Mouse (Mus musculus): ENCODE results near the gene Ccdc57. TPM values are rescaled to one million over a fixed set of nuclear protein-coding genes. Genes with fewer than 3 reads are reported as not detected.

Gene Ccdc57
- polyA plus RNA-seq, 1 experiment from 2014 or later = 1.3 TPM

DNA sequence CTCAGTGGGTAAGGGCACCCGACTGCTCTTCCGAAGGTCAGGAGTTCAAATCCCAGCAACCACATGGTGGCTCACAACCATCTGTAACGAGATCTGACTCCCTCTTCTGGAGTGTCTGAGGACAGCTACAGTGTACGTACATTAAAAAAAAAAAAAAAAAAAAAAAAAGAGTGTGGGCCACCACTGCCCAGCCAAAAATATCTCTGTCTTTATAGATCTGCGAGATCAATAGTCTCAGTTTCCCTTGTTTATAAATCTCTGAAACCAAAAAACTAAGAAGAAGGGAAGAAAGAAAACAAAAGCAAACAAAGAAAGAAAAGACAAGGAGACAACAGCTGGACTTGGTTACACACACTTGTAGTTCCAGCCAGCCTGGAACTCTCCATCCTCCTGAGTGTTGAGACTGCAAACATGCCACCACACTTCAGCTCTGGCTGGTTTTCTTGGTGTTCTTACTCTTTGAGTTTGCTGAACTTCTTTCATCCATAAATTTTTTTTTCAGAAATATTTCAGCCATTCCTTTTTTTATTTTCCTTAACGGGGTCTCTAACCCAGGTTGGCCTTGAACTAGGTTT lies 133.3 kb downstream of the Ccdc57 start:
- no peak overlapping the region for H3K4me3 ChIP-seq (ENCODE audit: low read depth, low read length)
- ATAC-seq = no peak
- peaks cover 5% of the 10 kb centered on the region; the same call in 1 of the 2 replicates for H3K4me1 ChIP-seq (replicated peaks; ENCODE audit: control insufficient read depth, insufficient read depth, low read length)
- no peaks in the 10 kb centered on the region for H3K9me3 ChIP-seq (ENCODE audit: control insufficient read depth)
- WGBS = 59% methylated on average over 6 of the region's 6 CpGs
- H3K36me3 ChIP-seq (ENCODE audit: control insufficient read depth, insufficient read depth) = no peaks in the 10 kb centered on the region; the same call in 1 of the 2 replicates
- H3K4me2 ChIP-seq (replicated peaks; ENCODE audit: low read depth) = 0 out of 2 replicates have a peak overlapping the region, but pooled peaks have one; percentile 18
- no peaks in the 10 kb centered on the region for H3K27me3 ChIP-seq (replicated peaks; ENCODE audit: control insufficient read depth, insufficient read depth, low read length)
- TF ChIP-seq CTCF (IDR thresholded peaks at IDR 0.05; ENCODE audit: low read depth) = no peak
- no peak overlapping the region for H3K27ac ChIP-seq (ENCODE audit: low read depth, low read length)
- H3K9ac ChIP-seq (ENCODE audit: low read depth, low read length) = no peak overlapping the region

DNA sequence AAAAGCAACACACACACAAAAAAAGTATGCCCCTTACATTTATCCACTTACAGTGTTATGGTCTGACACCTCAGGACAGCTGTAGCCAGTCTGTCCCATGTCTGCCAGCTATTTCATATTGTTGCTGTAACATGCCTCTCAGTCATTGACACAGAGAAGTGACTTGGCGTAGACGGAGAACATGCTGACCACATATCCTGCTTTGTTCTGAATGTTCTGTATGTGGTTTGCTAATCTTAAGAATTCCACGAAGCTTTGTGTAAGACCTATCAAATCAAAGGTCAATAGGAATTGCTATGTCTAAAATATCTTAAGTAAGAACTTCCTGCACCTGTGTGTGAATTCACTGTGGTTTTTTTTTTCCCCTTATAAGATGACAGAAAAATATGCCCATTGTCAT lies 134.4 kb downstream of the Ccdc57 start:
- Histone ChIP-seq H3K4me2 (replicated peaks; ENCODE audit: low read depth) (no peak overlapping the region), H3K9me3 (ENCODE audit: control insufficient read depth) (no peaks in the 10 kb centered on the region), H3K4me3 (ENCODE audit: low read depth, low read length) (no peak overlapping the region), H3K27ac (ENCODE audit: low read depth, low read length) (no peak overlapping the region), H3K36me3 (ENCODE audit: control insufficient read depth, insufficient read depth) (peaks cover 3% of the 10 kb centered on the region; the same call in 1 of the 2 replicates), H3K4me1 (replicated peaks; ENCODE audit: control insufficient read depth, insufficient read depth, low read length) (peaks cover 5% of the 10 kb centered on the region; the same call in 1 of the 2 replicates), H3K9ac (ENCODE audit: low read depth, low read length) (no peak overlapping the region), H3K27me3 (replicated peaks; ENCODE audit: control insufficient read depth, insufficient read depth, low read length) (no peaks in the 10 kb centered on the region)
- no peak for ATAC-seq
- TF ChIP-seq CTCF (IDR thresholded peaks at IDR 0.05; ENCODE audit: low read depth) = no peak
- WGBS = 43% methylated on average over 3 of the region's 3 CpGs

DNA sequence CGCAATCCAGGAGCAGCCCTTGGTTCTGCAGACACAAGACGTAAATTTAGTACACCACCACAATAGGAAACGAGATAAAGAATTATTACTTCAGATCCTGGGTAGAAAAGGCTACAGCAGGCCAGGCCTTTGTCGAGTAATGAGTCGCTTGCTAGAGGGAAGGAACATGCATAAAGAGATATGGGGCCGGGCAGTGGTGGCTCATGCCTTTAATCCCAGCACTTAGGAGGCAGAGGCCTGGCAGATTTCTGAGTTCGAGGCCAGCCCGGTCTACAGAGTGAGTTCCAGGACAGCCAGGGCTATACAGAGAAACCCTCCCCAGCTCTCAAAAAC lies 136.1 kb downstream of the Ccdc57 start:
- WGBS = 29% methylated on average over 8 of the region's 8 CpGs
- Histone ChIP-seq H3K36me3 (ENCODE audit: control insufficient read depth, insufficient read depth) (peaks cover 20% of the 10 kb centered on the region), H3K27ac (ENCODE audit: low read depth, low read length) (peak overlapping the region; percentile 3; the same call in 1 of the 2 replicates), H3K9me3 (ENCODE audit: control insufficient read depth) (no peaks in the 10 kb centered on the region), H3K27me3 (replicated peaks; ENCODE audit: control insufficient read depth, insufficient read depth, low read length) (no peaks in the 10 kb centered on the region), H3K4me2 (replicated peaks; ENCODE audit: low read depth) (peak overlapping the region; percentile 80), H3K4me1 (replicated peaks; ENCODE audit: control insufficient read depth, insufficient read depth, low read length) (peaks cover 5% of the 10 kb centered on the region; the same call in 1 of the 2 replicates), H3K4me3 (ENCODE audit: low read depth, low read length) (peak overlapping the region; percentile 97), H3K9ac (ENCODE audit: low read depth, low read length) (0 out of 2 replicates have a peak overlapping the region, but pooled peaks have one; percentile 1)
- no peak for ATAC-seq
- TF ChIP-seq CTCF (IDR thresholded peaks at IDR 0.05; ENCODE audit: low read depth) = no peak

DNA sequence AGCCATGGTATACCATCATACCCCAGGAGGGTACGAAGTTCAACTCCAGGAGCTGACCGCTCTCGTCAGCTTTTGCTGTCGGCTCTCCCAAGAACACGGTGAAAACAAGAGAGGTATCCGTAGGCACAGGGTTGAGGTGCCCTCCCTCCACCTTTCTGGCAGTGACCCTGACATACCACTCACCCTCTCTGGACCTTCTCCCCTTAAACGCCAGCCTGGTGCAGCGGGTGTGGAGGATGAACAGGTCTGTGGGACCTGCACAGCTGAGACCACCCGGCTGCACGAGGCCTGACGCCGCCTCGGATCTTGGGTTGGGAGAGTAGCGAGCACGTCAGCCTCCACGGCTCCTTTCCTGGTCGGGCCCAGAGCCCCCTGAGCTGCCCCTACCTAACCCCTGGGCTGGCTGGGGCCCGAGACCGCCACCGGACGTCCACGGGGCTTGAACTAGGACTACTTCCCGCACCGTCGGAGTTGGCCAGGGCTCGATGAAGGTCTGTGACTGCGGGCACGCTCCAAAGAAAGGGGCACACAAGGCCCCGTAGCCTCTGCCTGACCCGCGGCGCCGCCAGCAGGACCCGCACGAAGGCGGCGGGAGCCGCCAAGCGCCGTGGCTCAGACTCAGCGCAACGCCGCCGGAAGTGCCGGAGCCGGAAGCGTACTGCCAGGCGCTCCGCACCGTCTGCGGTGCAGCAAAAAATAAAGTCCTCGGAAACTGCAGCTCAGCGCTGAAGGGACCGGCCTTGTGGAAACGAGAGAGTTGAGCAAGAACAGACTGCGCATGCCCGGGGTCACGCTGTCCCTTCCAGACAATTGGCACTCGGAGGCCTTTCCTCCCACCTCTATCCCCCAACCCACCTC lies 136.7 kb downstream of the Ccdc57 start, which contains the start of gene Dus1l:
Gene Dus1l (minus strand): TSS at position 648 of the 858 bp plus-strand sequence.
- TF ChIP-seq CTCF (IDR thresholded peaks at IDR 0.05; ENCODE audit: low read depth) = peak; percentile 31
- H3K27ac ChIP-seq (ENCODE audit: low read depth, low read length) = peak within 1 kb of the TSS; percentile 3; the same call in 1 of the 2 replicates
- WGBS = 1% methylated on average over 59 of the region's 59 CpGs

DNA sequence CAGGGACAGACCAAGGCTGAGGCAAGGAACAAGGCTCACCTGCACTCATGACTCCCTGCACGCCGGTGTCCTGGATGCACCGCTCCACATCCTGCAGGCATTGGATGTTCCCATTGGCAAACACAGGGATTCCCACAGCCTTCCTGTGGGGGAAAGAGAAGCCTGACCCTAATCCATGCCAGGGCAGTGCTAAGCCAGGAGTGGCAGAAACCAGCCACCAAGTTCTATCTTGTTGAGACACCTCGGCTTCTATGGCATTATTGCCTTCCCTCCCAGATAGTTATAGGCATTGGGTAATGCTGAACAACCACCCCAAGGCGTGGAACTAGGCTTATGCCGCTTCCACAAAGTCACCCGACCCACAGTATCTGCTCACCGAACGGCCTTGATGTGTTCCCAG lies 140.0 kb downstream of the Ccdc57 start:
- Histone ChIP-seq H3K27ac (ENCODE audit: low read depth, low read length) (no peak overlapping the region), H3K4me2 (replicated peaks; ENCODE audit: low read depth) (no peak overlapping the region), H3K9me3 (ENCODE audit: control insufficient read depth) (no peaks in the 10 kb centered on the region), H3K9ac (ENCODE audit: low read depth, low read length) (no peak overlapping the region), H3K4me1 (replicated peaks; ENCODE audit: control insufficient read depth, insufficient read depth, low read length) (peaks cover 5% of the 10 kb centered on the region; the same call in 1 of the 2 replicates), H3K27me3 (replicated peaks; ENCODE audit: control insufficient read depth, insufficient read depth, low read length) (no peaks in the 10 kb centered on the region), H3K36me3 (ENCODE audit: control insufficient read depth, insufficient read depth) (peaks cover 57% of the 10 kb centered on the region), H3K4me3 (ENCODE audit: low read depth, low read length) (no peak overlapping the region)
- TF ChIP-seq CTCF (IDR thresholded peaks at IDR 0.05; ENCODE audit: low read depth) = no peak
- WGBS = 88% methylated on average over 9 of the region's 9 CpGs
- ATAC-seq = no peak

More for the DNA sequence above, 136.7 kb downstream of the Ccdc57 start, which contains the start of gene Dus1l:
- Histone ChIP-seq H3K4me2 (replicated peaks; ENCODE audit: low read depth) (peak within 1 kb of the TSS; percentile 80), H3K4me3 (ENCODE audit: low read depth, low read length) (peak within 1 kb of the TSS; percentile 97), H3K27me3 (replicated peaks; ENCODE audit: control insufficient read depth, insufficient read depth, low read length) (no peaks in the 10 kb centered on the region), H3K4me1 (replicated peaks; ENCODE audit: control insufficient read depth, insufficient read depth, low read length) (peaks cover 5% of the 10 kb centered on the region; the same call in 1 of the 2 replicates), H3K36me3 (ENCODE audit: control insufficient read depth, insufficient read depth) (peaks cover 26% of the 10 kb centered on the region), H3K9ac (ENCODE audit: low read depth, low read length) (peak within 1 kb of the TSS; percentile 88), H3K9me3 (ENCODE audit: control insufficient read depth) (no peaks in the 10 kb centered on the region)
- peak; percentile 77 for ATAC-seq

DNA sequence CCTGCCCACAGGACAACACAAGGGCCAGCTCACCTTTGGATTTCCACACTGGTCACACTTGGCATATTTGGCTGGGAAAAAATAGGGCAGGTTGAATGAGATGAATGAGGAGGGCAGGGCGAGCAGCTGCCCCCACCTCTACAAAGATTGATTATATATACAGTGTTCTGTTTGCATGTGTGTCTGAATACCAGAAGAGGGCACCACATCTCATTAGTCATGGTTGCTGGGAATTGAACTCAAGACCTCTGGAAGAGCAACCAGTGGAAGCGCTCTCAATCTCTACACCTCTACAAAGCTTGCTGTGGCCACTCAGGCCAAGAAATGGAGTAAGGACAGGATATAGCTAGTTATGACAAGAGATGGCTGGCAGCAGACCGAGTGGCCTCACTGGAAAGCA lies 142.9 kb downstream of the Ccdc57 start:
- peak; percentile 28; the same call in 1 of the 2 replicates for TF ChIP-seq CTCF (IDR thresholded peaks at IDR 0.05; ENCODE audit: low read depth)
- Histone ChIP-seq H3K27me3 (replicated peaks; ENCODE audit: control insufficient read depth, insufficient read depth, low read length) (no peaks in the 10 kb centered on the region), H3K4me3 (ENCODE audit: low read depth, low read length) (no peak overlapping the region), H3K27ac (ENCODE audit: low read depth, low read length) (no peak overlapping the region), H3K4me1 (replicated peaks; ENCODE audit: control insufficient read depth, insufficient read depth, low read length) (0 out of 2 replicates have a peak, but pooled peaks cover 2% of the 10 kb centered on the region), H3K9me3 (ENCODE audit: control insufficient read depth) (no peaks in the 10 kb centered on the region), H3K9ac (ENCODE audit: low read depth, low read length) (no peak overlapping the region), H3K36me3 (ENCODE audit: control insufficient read depth, insufficient read depth) (peaks cover 73% of the 10 kb centered on the region), H3K4me2 (replicated peaks; ENCODE audit: low read depth) (no peak overlapping the region)
- no peak for ATAC-seq
- 78% methylated on average over 3 of the region's 3 CpGs for WGBS
